Mouse (Mus musculus) E14TG2a.4 (cell line): Measurements from ENCODE around the gene Prss34.

ENCODE experiments used
- H3K27me3 ChIP-seq: 2 replicates; pipeline ENCODE4 v1.6.1; 2014; ENCODE audit warnings: low read length, control low read depth; ENCODE audit not compliant: insufficient read depth
- H3K36me3 ChIP-seq: 2 replicates; pipeline ENCODE4 v1.6.1; 2014; ENCODE audit warnings: low read length, control low read depth; ENCODE audit not compliant: insufficient read depth
- H3K4me1 ChIP-seq: replicated peaks from 2 replicates; pipeline ENCODE4 v1.6.1; 2014; ENCODE audit warnings: low read depth, low read length, control low read depth
- H3K4me3 ChIP-seq: replicated peaks from 2 replicates; pipeline ENCODE4 v1.5.1; 2014; ENCODE audit warnings: mild to moderate bottlenecking, low read length
- H3K9me3 ChIP-seq: 2 replicates; pipeline ENCODE4 v1.6.1; 2014; ENCODE audit warnings: low read length, control low read depth
- CTCF ChIP-seq: conservative IDR thresholded peaks from 2 replicates; pipeline ENCODE4 v1.5.1; 2014; ENCODE audit warnings: low read length
- NANOG ChIP-seq: IDR thresholded peaks from 2 replicates; pipeline ENCODE4 v1.6.1; 2014; ENCODE audit warnings: borderline replicate concordance, low read length, mixed read lengths
- POU5F1 ChIP-seq: IDR thresholded peaks from 2 replicates; pipeline ENCODE4 v1.6.1; 2014; ENCODE audit warnings: low read length, borderline replicate concordance

The Prss34 gene

GRCm38 (mm10) chr17:25270795-25271335, 27.3 kb upstream of the Prss34 start:
- Histone ChIP-seq H3K36me3 (peaks cover 62% of the 10 kb centered on the region), H3K9me3 (no peaks in the 10 kb centered on the region), H3K27me3 (no peaks in the 10 kb centered on the region), H3K4me1 (peaks cover 73% of the 10 kb centered on the region), H3K4me3 (peak overlapping the region; percentile 100)
- TF ChIP-seq CTCF (no peak), NANOG (no peak)

GRCm38 (mm10) chr17:25272326-25272725, 25.9 kb upstream of the Prss34 start:
- Histone ChIP-seq H3K4me1 (peaks cover 70% of the 10 kb centered on the region), H3K36me3 (peaks cover 48% of the 10 kb centered on the region), H3K4me3 (peak overlapping the region; percentile 100), H3K9me3 (no peaks in the 10 kb centered on the region), H3K27me3 (no peaks in the 10 kb centered on the region)
- no peak for TF ChIP-seq POU5F1
- TF ChIP-seq CTCF: no peak
- TF ChIP-seq NANOG: no peak

- peaks cover 63% of the 10 kb centered on the region for H3K4me1 ChIP-seq
- TF ChIP-seq POU5F1 (no peak), CTCF (no peak), NANOG (no peak)
- peaks cover 40% of the 10 kb centered on the region for H3K36me3 ChIP-seq
- H3K4me3 ChIP-seq: peak overlapping the region; percentile 100
- H3K9me3 ChIP-seq: no peaks in the 10 kb centered on the region
- no peaks in the 10 kb centered on the region for H3K27me3 ChIP-seq
Measured at GRCm38 (mm10) chr17:25272951-25273705, 25.1 kb upstream of the Prss34 start.

GRCm38 (mm10) chr17:25273706-25274501, 24.3 kb upstream of the Prss34 start:
- H3K4me3 ChIP-seq: peak overlapping the region; percentile 100
- H3K9me3 ChIP-seq: no peaks in the 10 kb centered on the region
- peaks cover 55% of the 10 kb centered on the region for H3K4me1 ChIP-seq
- TF ChIP-seq NANOG (no peak), CTCF (peak; percentile 61)
- no peaks in the 10 kb centered on the region for H3K27me3 ChIP-seq
- H3K36me3 ChIP-seq: peaks cover 32% of the 10 kb centered on the region

GRCm38 (mm10) chr17:25274571-25275346, 23.4 kb upstream of the Prss34 start, which contains the start of gene Ube2i:
TSS of gene Ube2i (minus strand) at chr17:25274622.
- Histone ChIP-seq H3K27me3 (no peaks in the 10 kb centered on the region), H3K9me3 (no peaks in the 10 kb centered on the region), H3K36me3 (peaks cover 23% of the 10 kb centered on the region), H3K4me1 (peaks cover 47% of the 10 kb centered on the region), H3K4me3 (peak within 1 kb of the TSS; percentile 100)
- no peak for TF ChIP-seq POU5F1
- no peak for TF ChIP-seq NANOG

GRCm38 (mm10) chr17:25275833-25276232, 22.4 kb upstream of the Prss34 start:
- Histone ChIP-seq H3K36me3 (peaks cover 13% of the 10 kb centered on the region), H3K27me3 (no peaks in the 10 kb centered on the region), H3K4me1 (peaks cover 36% of the 10 kb centered on the region), H3K4me3 (no peak overlapping the region), H3K9me3 (no peaks in the 10 kb centered on the region)
- TF ChIP-seq POU5F1: no peak
- no peak for TF ChIP-seq NANOG
- no peak for TF ChIP-seq CTCF

- H3K27me3 ChIP-seq: no peaks in the 10 kb centered on the region
- no peak for TF ChIP-seq POU5F1
- TF ChIP-seq CTCF: no peak
- no peak for TF ChIP-seq NANOG
- peaks cover 19% of the 10 kb centered on the region for H3K4me1 ChIP-seq
- H3K36me3 ChIP-seq: no peaks in the 10 kb centered on the region
- peak overlapping the region; percentile 63 for H3K4me3 ChIP-seq
- H3K9me3 ChIP-seq: no peaks in the 10 kb centered on the region
Measured at GRCm38 (mm10) chr17:25282133-25282532, 16.1 kb upstream of the Prss34 start.

- H3K4me3 ChIP-seq: no peak overlapping the region
- TF ChIP-seq POU5F1 (no peak), NANOG (no peak), CTCF (peak; percentile 98)
- H3K36me3 ChIP-seq: no peaks in the 10 kb centered on the region
- H3K27me3 ChIP-seq: no peaks in the 10 kb centered on the region
- H3K4me1 ChIP-seq: peaks cover 21% of the 10 kb centered on the region
- H3K9me3 ChIP-seq: no peaks in the 10 kb centered on the region
Measured at GRCm38 (mm10) chr17:25285033-25285432, 13.2 kb upstream of the Prss34 start.
